Mouse (Mus musculus): ENCODE results near the gene Klc1. TPM values are rescaled to one million over a fixed set of nuclear protein-coding genes. Genes with fewer than 3 reads are reported as not detected.

Gene Klc1
- total RNA-seq, 1 experiment from 2014 or later, result 142 TPM

- no peak for ATAC-seq (replicated peaks; ENCODE audit: insufficient number of reproducible peaks, low FRiP score, low TSS enrichment, poor library complexity, severe bottlenecking)
Observed at GRCm38 (mm10) chr12:111766313-111767236, 7.9 kb downstream of the Klc1 start.

- no peak for ATAC-seq (replicated peaks; ENCODE audit: insufficient number of reproducible peaks, low FRiP score, low TSS enrichment, poor library complexity, severe bottlenecking)
Observed at GRCm38 (mm10) chr12:111768322-111768928, 9.8 kb downstream of the Klc1 start.

GRCm38 (mm10) chr12:111769306-111769705, 10.7 kb downstream of the Klc1 start:
- ATAC-seq (replicated peaks; ENCODE audit: insufficient number of reproducible peaks, low FRiP score, low TSS enrichment, poor library complexity, severe bottlenecking), result no peak

- ATAC-seq (replicated peaks; ENCODE audit: insufficient number of reproducible peaks, low FRiP score, low TSS enrichment, poor library complexity, severe bottlenecking), result no peak
Observed at GRCm38 (mm10) chr12:111769816-111770577, 11.3 kb downstream of the Klc1 start.

GRCm38 (mm10) chr12:111770651-111771050, 12.0 kb downstream of the Klc1 start:
- ATAC-seq (replicated peaks; ENCODE audit: insufficient number of reproducible peaks, low FRiP score, low TSS enrichment, poor library complexity, severe bottlenecking), result no peak

GRCm38 (mm10) chr12:111774156-111774555, 15.5 kb downstream of the Klc1 start:
- no peak for ATAC-seq (replicated peaks; ENCODE audit: insufficient number of reproducible peaks, low FRiP score, low TSS enrichment, poor library complexity, severe bottlenecking)

GRCm38 (mm10) chr12:111774845-111775244, 16.2 kb downstream of the Klc1 start:
- ATAC-seq (replicated peaks; ENCODE audit: insufficient number of reproducible peaks, low FRiP score, low TSS enrichment, poor library complexity, severe bottlenecking), result no peak

GRCm38 (mm10) chr12:111777919-111778318, 19.3 kb downstream of the Klc1 start:
- no peak for ATAC-seq (replicated peaks; ENCODE audit: insufficient number of reproducible peaks, low FRiP score, low TSS enrichment, poor library complexity, severe bottlenecking)

- no peak for ATAC-seq (replicated peaks; ENCODE audit: insufficient number of reproducible peaks, low FRiP score, low TSS enrichment, poor library complexity, severe bottlenecking)
Observed at GRCm38 (mm10) chr12:111779544-111779943, 20.9 kb downstream of the Klc1 start.

GRCm38 (mm10) chr12:111785174-111785573, 26.5 kb downstream of the Klc1 start:
- no peak for ATAC-seq (replicated peaks; ENCODE audit: insufficient number of reproducible peaks, low FRiP score, low TSS enrichment, poor library complexity, severe bottlenecking)

GRCm38 (mm10) chr12:111787015-111787414, 28.4 kb downstream of the Klc1 start:
- no peak for ATAC-seq (replicated peaks; ENCODE audit: insufficient number of reproducible peaks, low FRiP score, low TSS enrichment, poor library complexity, severe bottlenecking)

GRCm38 (mm10) chr12:111790090-111790489, 31.4 kb downstream of the Klc1 start:
- ATAC-seq (replicated peaks; ENCODE audit: insufficient number of reproducible peaks, low FRiP score, low TSS enrichment, poor library complexity, severe bottlenecking), result no peak

- no peak for ATAC-seq (replicated peaks; ENCODE audit: insufficient number of reproducible peaks, low FRiP score, low TSS enrichment, poor library complexity, severe bottlenecking)
Observed at GRCm38 (mm10) chr12:111790631-111791030, 32.0 kb downstream of the Klc1 start.

GRCm38 (mm10) chr12:111791474-111792104, 32.9 kb downstream of the Klc1 start:
- no peak for ATAC-seq (replicated peaks; ENCODE audit: insufficient number of reproducible peaks, low FRiP score, low TSS enrichment, poor library complexity, severe bottlenecking)

GRCm38 (mm10) chr12:111794102-111794501, 35.5 kb downstream of the Klc1 start:
- ATAC-seq (replicated peaks; ENCODE audit: insufficient number of reproducible peaks, low FRiP score, low TSS enrichment, poor library complexity, severe bottlenecking), result no peak

GRCm38 (mm10) chr12:111794526-111795179, 36.0 kb downstream of the Klc1 start:
- ATAC-seq (replicated peaks; ENCODE audit: insufficient number of reproducible peaks, low FRiP score, low TSS enrichment, poor library complexity, severe bottlenecking), result no peak

GRCm38 (mm10) chr12:111795180-111795895, 36.7 kb downstream of the Klc1 start:
- ATAC-seq (replicated peaks; ENCODE audit: insufficient number of reproducible peaks, low FRiP score, low TSS enrichment, poor library complexity, severe bottlenecking), result no peak

GRCm38 (mm10) chr12:111797251-111797650, 38.6 kb downstream of the Klc1 start:
- ATAC-seq (replicated peaks; ENCODE audit: insufficient number of reproducible peaks, low FRiP score, low TSS enrichment, poor library complexity, severe bottlenecking), result no peak

All from monocyte, adult 5-6 weeks (primary cell).